Mouse (Mus musculus): ENCODE measurements around the gene Srxn1. TPM values are rescaled to one million over a fixed set of nuclear protein-coding genes. Genes with fewer than 3 reads are reported as not detected.

Gene Srxn1
- polyA plus RNA-seq, 2 experiments, result 9.5 to 11.2 TPM

DNA sequence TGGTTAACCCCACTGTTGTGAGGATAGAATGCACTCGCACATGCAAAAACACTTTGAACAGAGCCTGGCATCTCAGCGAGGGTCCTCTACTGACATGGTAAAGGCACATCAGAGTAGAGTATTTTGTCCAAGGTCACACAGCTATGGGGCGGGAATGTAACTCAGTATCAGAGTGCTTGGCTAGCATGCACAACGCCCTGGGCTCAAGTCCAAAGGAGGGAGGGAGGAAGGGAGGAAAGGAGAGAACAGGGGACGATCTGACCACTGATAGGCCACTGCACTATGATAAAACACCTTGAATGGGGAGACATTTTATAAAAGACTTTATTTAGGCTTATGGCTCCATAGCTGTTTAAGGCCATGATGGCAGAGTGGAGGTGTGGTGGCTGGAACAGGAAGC lies 15.7 kb upstream of the Srxn1 start:
- no peaks in the 10 kb centered on the region for H3K36me3 ChIP-seq (ENCODE audit: control insufficient read depth, insufficient read depth, low read length)
- no peak for TF ChIP-seq POLR2A (IDR thresholded peaks at IDR 0.05; ENCODE audit: borderline replicate concordance, extremely low read depth, insufficient read depth, insufficient read length)
- H3K4me2 ChIP-seq (replicated peaks; ENCODE audit: low read depth, low read length, severe bottlenecking), result no peak overlapping the region
- DNase-seq (ENCODE audit: low spot score) (no peak), ATAC-seq (ENCODE audit: low FRiP score, low read depth) (no peak)
- no peaks in the 10 kb centered on the region for H3K4me1 ChIP-seq (ENCODE audit: control insufficient read depth, insufficient read depth, low read length)
- no peak overlapping the region for H3K4me3 ChIP-seq (replicated peaks; ENCODE audit: low read length)
- WGBS, result 82% methylated on average over 5 of the region's 5 CpGs
- H3K27ac ChIP-seq (replicated peaks; ENCODE audit: low read depth, low read length), result no peak overlapping the region
- no peak overlapping the region for H3K9ac ChIP-seq (ENCODE audit: low read depth, low read length, severe bottlenecking)
- peaks cover 45% of the 10 kb centered on the region for H3K27me3 ChIP-seq (ENCODE audit: control insufficient read depth, insufficient read depth, low read length)
- H3K9me3 ChIP-seq (ENCODE audit: control insufficient read depth, low read length), result no peaks in the 10 kb centered on the region

DNA sequence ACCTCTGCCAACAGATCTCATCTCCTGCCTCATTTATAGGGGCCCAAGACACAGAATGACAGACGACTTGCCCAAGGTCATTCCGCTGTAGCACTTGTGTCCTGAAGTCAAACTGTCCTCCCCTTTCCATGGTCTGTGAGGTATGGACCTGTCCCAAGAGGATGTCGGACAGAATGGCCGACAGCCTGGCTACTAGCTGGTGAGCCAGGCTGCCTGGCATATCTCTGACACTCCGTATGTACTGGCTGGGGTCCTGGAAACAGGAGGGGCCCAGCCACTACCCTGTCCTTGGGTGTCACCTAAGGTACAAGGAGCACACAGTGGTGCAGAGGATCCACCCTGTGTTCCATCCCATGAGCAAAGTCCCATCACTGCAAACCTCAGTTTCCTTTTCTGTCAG lies 14.8 kb upstream of the Srxn1 start:
- peaks cover 54% of the 10 kb centered on the region for H3K27me3 ChIP-seq (ENCODE audit: control insufficient read depth, insufficient read depth, low read length)
- 86% methylated on average over 5 of the region's 5 CpGs for WGBS
- ATAC-seq (ENCODE audit: low FRiP score, low read depth), result no peak

DNA sequence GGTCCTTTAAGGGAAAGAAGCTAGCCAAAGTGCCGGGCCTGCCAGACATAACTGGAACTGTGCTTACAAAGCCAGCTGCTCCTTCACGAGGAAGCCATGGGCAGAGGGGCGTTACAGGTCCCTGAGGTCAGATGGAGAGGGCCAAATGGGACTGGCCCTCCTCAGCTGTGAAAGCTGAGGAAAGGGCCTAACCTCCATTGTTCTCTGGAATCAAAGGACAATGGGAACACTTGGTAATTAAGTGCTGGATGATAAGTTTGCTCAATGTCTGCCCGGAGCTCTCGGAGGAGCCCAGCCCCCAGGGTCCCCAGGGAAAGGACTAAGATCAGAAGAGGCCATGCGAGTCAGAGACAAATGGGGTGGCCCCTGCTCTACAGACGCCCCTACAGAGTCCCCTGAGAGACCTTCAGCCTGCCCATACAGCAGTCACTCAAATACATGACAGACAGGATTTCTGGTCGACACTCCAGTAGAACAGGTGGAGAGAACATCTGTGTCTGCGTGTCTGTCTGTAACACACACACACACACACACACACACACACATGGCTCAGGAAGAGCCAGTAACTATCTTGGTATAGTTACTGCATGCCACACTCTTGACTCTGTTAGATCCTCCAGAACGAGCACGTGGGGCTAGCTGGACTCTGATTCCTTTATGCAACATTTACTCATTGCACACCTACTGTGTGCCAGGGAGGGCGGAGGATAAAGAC lies 13.8 kb upstream of the Srxn1 start:
- WGBS, result 38% methylated on average over 12 of the region's 12 CpGs
- peak; percentile 28; the same call in 1 of the 2 replicates for ATAC-seq (ENCODE audit: low FRiP score, low read depth)
- Histone ChIP-seq H3K4me2 (replicated peaks; ENCODE audit: low read depth, low read length, severe bottlenecking) (no peak overlapping the region), H3K36me3 (ENCODE audit: control insufficient read depth, insufficient read depth, low read length) (no peaks in the 10 kb centered on the region), H3K4me1 (ENCODE audit: control insufficient read depth, insufficient read depth, low read length) (peaks cover 5% of the 10 kb centered on the region; the same call in 1 of the 2 replicates), H3K27ac (replicated peaks; ENCODE audit: low read depth, low read length) (no peak overlapping the region), H3K27me3 (ENCODE audit: control insufficient read depth, insufficient read depth, low read length) (peaks cover 62% of the 10 kb centered on the region), H3K4me3 (replicated peaks; ENCODE audit: low read length) (no peak overlapping the region), H3K9ac (ENCODE audit: low read depth, low read length, severe bottlenecking) (no peak overlapping the region), H3K9me3 (ENCODE audit: control insufficient read depth, low read length) (no peaks in the 10 kb centered on the region)
- no peak for TF ChIP-seq POLR2A (IDR thresholded peaks at IDR 0.05; ENCODE audit: borderline replicate concordance, extremely low read depth, insufficient read depth, insufficient read length)
- DNase-seq (ENCODE audit: low spot score), result no peak

More for the DNA sequence above, 14.8 kb upstream of the Srxn1 start:
- H3K4me2 ChIP-seq (replicated peaks; ENCODE audit: low read depth, low read length, severe bottlenecking), result no peak overlapping the region
- no peak overlapping the region for H3K4me3 ChIP-seq (replicated peaks; ENCODE audit: low read length)
- no peaks in the 10 kb centered on the region for H3K36me3 ChIP-seq (ENCODE audit: control insufficient read depth, insufficient read depth, low read length)
- DNase-seq (ENCODE audit: low spot score), result no peak
- no peak overlapping the region for H3K27ac ChIP-seq (replicated peaks; ENCODE audit: low read depth, low read length)
- peaks cover 5% of the 10 kb centered on the region; the same call in 1 of the 2 replicates for H3K4me1 ChIP-seq (ENCODE audit: control insufficient read depth, insufficient read depth, low read length)
- no peak overlapping the region for H3K9ac ChIP-seq (ENCODE audit: low read depth, low read length, severe bottlenecking)
- TF ChIP-seq POLR2A (IDR thresholded peaks at IDR 0.05; ENCODE audit: borderline replicate concordance, extremely low read depth, insufficient read depth, insufficient read length), result no peak
- H3K9me3 ChIP-seq (ENCODE audit: control insufficient read depth, low read length), result no peaks in the 10 kb centered on the region

DNA sequence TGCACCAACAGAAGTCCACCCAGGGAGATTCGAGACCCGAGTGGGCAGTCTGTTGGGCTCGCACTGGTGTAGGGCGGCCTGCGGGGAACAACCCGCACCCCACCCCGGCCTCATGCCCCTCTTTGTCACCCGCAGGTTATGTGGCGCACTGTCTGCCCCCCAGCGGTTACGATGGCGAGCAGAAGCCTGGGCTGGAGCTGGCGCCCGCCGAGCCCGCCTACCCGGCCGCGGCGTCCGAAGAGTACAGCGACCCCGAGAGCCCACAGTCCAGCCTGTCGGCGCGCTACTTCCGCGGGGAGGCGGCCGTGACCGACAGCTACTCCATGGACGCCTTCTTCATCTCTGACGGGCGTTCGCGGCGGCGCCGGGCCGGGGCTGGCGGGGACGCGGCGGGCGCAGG lies 12.4 kb upstream of the Srxn1 start:
- ATAC-seq (ENCODE audit: low FRiP score, low read depth) (0 out of 2 replicates have a peak, but pooled peaks have one; percentile 16), DNase-seq (ENCODE audit: low spot score) (no peak)
- H3K4me3 ChIP-seq (replicated peaks; ENCODE audit: low read length), result peak overlapping the region; percentile 35
- H3K27ac ChIP-seq (replicated peaks; ENCODE audit: low read depth, low read length), result no peak overlapping the region
- H3K9me3 ChIP-seq (ENCODE audit: control insufficient read depth, low read length), result no peaks in the 10 kb centered on the region
- H3K4me2 ChIP-seq (replicated peaks; ENCODE audit: low read depth, low read length, severe bottlenecking), result peak overlapping the region; percentile 46; the same call in 1 of the 2 replicates
- peaks cover 64% of the 10 kb centered on the region for H3K27me3 ChIP-seq (ENCODE audit: control insufficient read depth, insufficient read depth, low read length)
- no peaks in the 10 kb centered on the region for H3K36me3 ChIP-seq (ENCODE audit: control insufficient read depth, insufficient read depth, low read length)
- H3K4me1 ChIP-seq (ENCODE audit: control insufficient read depth, insufficient read depth, low read length), result peaks cover 5% of the 10 kb centered on the region; the same call in 1 of the 2 replicates
- peak overlapping the region; percentile 43; the same call in 1 of the 2 replicates for H3K9ac ChIP-seq (ENCODE audit: low read depth, low read length, severe bottlenecking)
- 6% methylated on average over 32 of the region's 45 CpGs for WGBS
- no peak for TF ChIP-seq POLR2A (IDR thresholded peaks at IDR 0.05; ENCODE audit: borderline replicate concordance, extremely low read depth, insufficient read depth, insufficient read length)

DNA sequence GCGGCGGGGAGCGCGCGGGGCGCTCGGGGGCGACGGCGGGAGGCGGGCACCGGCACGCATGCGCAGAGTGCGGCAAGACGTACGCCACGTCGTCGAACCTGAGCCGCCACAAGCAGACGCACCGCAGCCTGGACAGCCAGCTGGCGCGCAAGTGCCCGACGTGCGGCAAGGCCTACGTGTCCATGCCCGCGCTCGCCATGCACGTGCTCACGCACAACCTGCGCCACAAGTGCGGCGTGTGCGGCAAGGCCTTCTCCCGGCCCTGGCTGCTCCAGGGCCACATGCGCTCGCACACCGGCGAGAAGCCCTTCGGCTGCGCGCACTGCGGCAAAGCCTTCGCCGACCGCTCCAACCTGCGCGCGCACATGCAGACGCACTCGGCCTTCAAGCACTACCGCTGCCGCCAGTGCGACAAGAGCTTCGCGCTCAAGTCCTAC lies 11.9 kb upstream of the Srxn1 start:
- Histone ChIP-seq H3K9ac (ENCODE audit: low read depth, low read length, severe bottlenecking) (peak overlapping the region; percentile 43; the same call in 1 of the 2 replicates), H3K27ac (replicated peaks; ENCODE audit: low read depth, low read length) (no peak overlapping the region)

More for the DNA sequence above, 11.9 kb upstream of the Srxn1 start:
- ATAC-seq (ENCODE audit: low FRiP score, low read depth) (peak; percentile 27; the same call in 1 of the 2 replicates), DNase-seq (ENCODE audit: low spot score) (no peak)
- peaks cover 5% of the 10 kb centered on the region; the same call in 1 of the 2 replicates for H3K4me1 ChIP-seq (ENCODE audit: control insufficient read depth, insufficient read depth, low read length)
- no peaks in the 10 kb centered on the region for H3K9me3 ChIP-seq (ENCODE audit: control insufficient read depth, low read length)
- peak overlapping the region; percentile 46 for H3K4me2 ChIP-seq (replicated peaks; ENCODE audit: low read depth, low read length, severe bottlenecking)
- no peak for TF ChIP-seq POLR2A (IDR thresholded peaks at IDR 0.05; ENCODE audit: borderline replicate concordance, extremely low read depth, insufficient read depth, insufficient read length)
- peaks cover 64% of the 10 kb centered on the region for H3K27me3 ChIP-seq (ENCODE audit: control insufficient read depth, insufficient read depth, low read length)
- WGBS, result 0% methylated on average over 35 of the region's 60 CpGs
- peak overlapping the region; percentile 35 for H3K4me3 ChIP-seq (replicated peaks; ENCODE audit: low read length)
- H3K36me3 ChIP-seq (ENCODE audit: control insufficient read depth, insufficient read depth, low read length), result no peaks in the 10 kb centered on the region
